Mouse (Mus musculus): ENCODE measurements at regions not wholly inside any gene's neighbourhood (a gene's known extent, or its start where the extent isn't known, plus 50 kb on each side); places are given as distances from the start of the nearest gene placed in this dataset.

GRCm38 (mm10) chr13:37130637-37131036 is 80.6 kb upstream of the F13a1 start:
- H3K27me3 ChIP-seq (ENCODE audit: control insufficient read depth, insufficient read depth, insufficient read length): no peaks in the 10 kb centered on the region
- TF ChIP-seq MYOD1 (IDR thresholded peaks at IDR 0.05; ENCODE audit: control insufficient read depth in 1 of 3, insufficient read length in 2 of 3, low read depth in 2 of 3) (peak; percentile 59 to 83 (median 81)), TCF12 (IDR thresholded peaks at IDR 0.05; ENCODE audit: insufficient read depth, poor library complexity, severe bottlenecking) (peak; percentile 39), CEBPB (IDR thresholded peaks at IDR 0.05; ENCODE audit: insufficient read depth, poor library complexity, severe bottlenecking) (peak; percentile 97), E2F4 (IDR thresholded peaks at IDR 0.05; ENCODE audit: insufficient read depth) (no peak), MYOG (IDR thresholded peaks at IDR 0.05; ENCODE audit: control insufficient read depth in 1 of 3, insufficient read depth in 1 of 3, insufficient read length in 2 of 3, low read depth in 2 of 3) (peak in 2 of 3 experiments; percentile 63 to 96)
- H3K36me3 ChIP-seq (ENCODE audit: control insufficient read depth, insufficient read depth): no peaks in the 10 kb centered on the region
- H3K4me3 ChIP-seq: no peak overlapping the region
- H3K79me2 ChIP-seq (ENCODE audit: control insufficient read depth, insufficient read depth): no peaks in the 10 kb centered on the region
- no peak overlapping the region for H3ac ChIP-seq (ENCODE audit: control insufficient read depth, insufficient read length)
- peak overlapping the region; percentile 44 for H3K4me2 ChIP-seq (ENCODE audit: low read depth)

GRCm38 (mm10) chr13:37121602-37122001 is 71.6 kb upstream of the F13a1 start:
- Histone ChIP-seq H3K79me2 (ENCODE audit: control insufficient read depth, insufficient read depth) (no peaks in the 10 kb centered on the region), H3K4me2 (ENCODE audit: low read depth) (no peak overlapping the region)
- TF ChIP-seq POLR2AphosphoS2 (IDR thresholded peaks at IDR 0.05; ENCODE audit: insufficient read length, low read depth): no peak
- TF ChIP-seq CEBPB (IDR thresholded peaks at IDR 0.05; ENCODE audit: insufficient read depth, poor library complexity, severe bottlenecking): 0 out of 2 replicates have a peak, but pooled peaks have one; percentile 5

GRCm38 (mm10) chr13:37120219-37120618 is 70.2 kb upstream of the F13a1 start:
- TF ChIP-seq POLR2A (IDR thresholded peaks at IDR 0.05; ENCODE audit: insufficient read length, low read depth): no peak
- no peak for TF ChIP-seq SRF (IDR thresholded peaks at IDR 0.05; ENCODE audit: control insufficient read depth, insufficient read length, low read depth)
- no peak for TF ChIP-seq REST (IDR thresholded peaks at IDR 0.05; ENCODE audit: insufficient read depth, insufficient read length)
- no peak overlapping the region for H3K4me2 ChIP-seq (ENCODE audit: low read depth)
- no peak overlapping the region for H3K4me3 ChIP-seq
- no peak overlapping the region for H3ac ChIP-seq (ENCODE audit: control insufficient read depth, insufficient read length)
- no peaks in the 10 kb centered on the region for H3K79me2 ChIP-seq (ENCODE audit: control insufficient read depth, insufficient read depth)
- no peaks in the 10 kb centered on the region for H3K27me3 ChIP-seq (ENCODE audit: control insufficient read depth, insufficient read depth, insufficient read length)
- H3K36me3 ChIP-seq (ENCODE audit: control insufficient read depth, insufficient read depth): no peaks in the 10 kb centered on the region

More at GRCm38 (mm10) chr13:37121602-37122001, 71.6 kb upstream of the F13a1 start:
- Histone ChIP-seq H3ac (ENCODE audit: control insufficient read depth, insufficient read length) (no peak overlapping the region), H3K27me3 (ENCODE audit: control insufficient read depth, insufficient read depth, insufficient read length) (no peaks in the 10 kb centered on the region), H3K4me3 (no peak overlapping the region), H3K36me3 (ENCODE audit: control insufficient read depth, insufficient read depth) (no peaks in the 10 kb centered on the region)

- H3K4me3 ChIP-seq: no peak overlapping the region
- no peak for TF ChIP-seq REST (IDR thresholded peaks at IDR 0.05; ENCODE audit: insufficient read depth, insufficient read length)
- no peak for TF ChIP-seq TCF12 (IDR thresholded peaks at IDR 0.05; ENCODE audit: insufficient read depth, poor library complexity, severe bottlenecking)
- H3K4me2 ChIP-seq (ENCODE audit: low read depth): no peak overlapping the region
- H3K79me2 ChIP-seq (ENCODE audit: control insufficient read depth, insufficient read depth): no peaks in the 10 kb centered on the region
- H3K27me3 ChIP-seq (ENCODE audit: control insufficient read depth, insufficient read depth, insufficient read length): no peaks in the 10 kb centered on the region
- H3K36me3 ChIP-seq (ENCODE audit: control insufficient read depth, insufficient read depth): no peaks in the 10 kb centered on the region
- H3ac ChIP-seq (ENCODE audit: control insufficient read depth, insufficient read length): no peak overlapping the region
Observed at GRCm38 (mm10) chr13:37114324-37114723, 64.3 kb upstream of the F13a1 start.

- no peaks in the 10 kb centered on the region for H3K36me3 ChIP-seq (ENCODE audit: control insufficient read depth, insufficient read depth)
- TF ChIP-seq USF1 (IDR thresholded peaks at IDR 0.05; ENCODE audit: low read depth) (no peak), TCF12 (IDR thresholded peaks at IDR 0.05; ENCODE audit: insufficient read depth, poor library complexity, severe bottlenecking) (no peak), TCF3 (IDR thresholded peaks at IDR 0.05; ENCODE audit: insufficient read length, low read depth) (no peak), MYOG (IDR thresholded peaks at IDR 0.05; ENCODE audit: control insufficient read depth in 1 of 3, insufficient read depth in 1 of 3, insufficient read length in 2 of 3, low read depth in 2 of 3) (no peak), REST (IDR thresholded peaks at IDR 0.05; ENCODE audit: insufficient read depth, insufficient read length) (no peak), MAX (IDR thresholded peaks at IDR 0.05; ENCODE audit: low read depth) (no peak), MYOD1 (IDR thresholded peaks at IDR 0.05; ENCODE audit: control insufficient read depth in 1 of 3, insufficient read length in 2 of 3, low read depth in 2 of 3) (no peak), POLR2AphosphoS2 (IDR thresholded peaks at IDR 0.05; ENCODE audit: insufficient read length, low read depth) (no peak), CEBPB (IDR thresholded peaks at IDR 0.05; ENCODE audit: insufficient read depth, poor library complexity, severe bottlenecking) (no peak), POLR2A (IDR thresholded peaks at IDR 0.05; ENCODE audit: insufficient read length, low read depth) (no peak), E2F4 (IDR thresholded peaks at IDR 0.05; ENCODE audit: insufficient read depth) (no peak), SRF (IDR thresholded peaks at IDR 0.05; ENCODE audit: control insufficient read depth, insufficient read length, low read depth) (no peak)
- no peaks in the 10 kb centered on the region for H3K79me2 ChIP-seq (ENCODE audit: control insufficient read depth, insufficient read depth)
- H3K4me2 ChIP-seq (ENCODE audit: low read depth): no peak overlapping the region
- H3K27me3 ChIP-seq (ENCODE audit: control insufficient read depth, insufficient read depth, insufficient read length): no peaks in the 10 kb centered on the region
- no peak overlapping the region for H3K4me3 ChIP-seq
- H3ac ChIP-seq (ENCODE audit: control insufficient read depth, insufficient read length): no peak overlapping the region
Observed at GRCm38 (mm10) chr13:37111747-37112146, 61.7 kb upstream of the F13a1 start.

- H3K4me2 ChIP-seq (ENCODE audit: low read depth): no peak overlapping the region
- no peak for TF ChIP-seq REST (IDR thresholded peaks at IDR 0.05; ENCODE audit: insufficient read depth, insufficient read length)
- TF ChIP-seq POLR2A (IDR thresholded peaks at IDR 0.05; ENCODE audit: insufficient read length, low read depth): no peak
- no peak for TF ChIP-seq SRF (IDR thresholded peaks at IDR 0.05; ENCODE audit: control insufficient read depth, insufficient read length, low read depth)
- no peak for TF ChIP-seq MYOD1 (IDR thresholded peaks at IDR 0.05; ENCODE audit: control insufficient read depth in 1 of 3, insufficient read length in 2 of 3, low read depth in 2 of 3)
- TF ChIP-seq E2F4 (IDR thresholded peaks at IDR 0.05; ENCODE audit: insufficient read depth): no peak
- no peak for TF ChIP-seq MAX (IDR thresholded peaks at IDR 0.05; ENCODE audit: low read depth)
- no peak for TF ChIP-seq USF1 (IDR thresholded peaks at IDR 0.05; ENCODE audit: low read depth)
- no peak for TF ChIP-seq POLR2AphosphoS2 (IDR thresholded peaks at IDR 0.05; ENCODE audit: insufficient read length, low read depth)
- TF ChIP-seq TCF12 (IDR thresholded peaks at IDR 0.05; ENCODE audit: insufficient read depth, poor library complexity, severe bottlenecking): no peak
- no peak for TF ChIP-seq MYOG (IDR thresholded peaks at IDR 0.05; ENCODE audit: control insufficient read depth in 1 of 3, insufficient read depth in 1 of 3, insufficient read length in 2 of 3, low read depth in 2 of 3)
- TF ChIP-seq TCF3 (IDR thresholded peaks at IDR 0.05; ENCODE audit: insufficient read length, low read depth): no peak
- TF ChIP-seq CEBPB (IDR thresholded peaks at IDR 0.05; ENCODE audit: insufficient read depth, poor library complexity, severe bottlenecking): no peak
- no peaks in the 10 kb centered on the region for H3K27me3 ChIP-seq (ENCODE audit: control insufficient read depth, insufficient read depth, insufficient read length)
- H3ac ChIP-seq (ENCODE audit: control insufficient read depth, insufficient read length): no peak overlapping the region
- H3K79me2 ChIP-seq (ENCODE audit: control insufficient read depth, insufficient read depth): no peaks in the 10 kb centered on the region
- no peak overlapping the region for H3K4me3 ChIP-seq
- H3K36me3 ChIP-seq (ENCODE audit: control insufficient read depth, insufficient read depth): no peaks in the 10 kb centered on the region
Observed at GRCm38 (mm10) chr13:37107721-37108120, 57.7 kb upstream of the F13a1 start.

Data from myocyte (in vitro differentiated cells).